Mouse (Mus musculus) liver, embryonic 11.5 days (tissue): Measurements from ENCODE around the gene Wnt3. TPM values are rescaled to one million over a fixed set of nuclear protein-coding genes. Genes with fewer than 3 reads are reported as not detected.

ENCODE experiments used
- ATAC-seq: fragments of 200-750 bp; cut with Nextera tagmentation; replicated peaks from 2 replicates; pipeline ENCODE4 v1.8.0; 2017; ENCODE audit warnings: moderate number of reproducible peaks, mild to moderate bottlenecking, moderate TSS enrichment, moderate library complexity; ENCODE audit not compliant: low FRiP score
- DNase-seq: peaks from one replicate; pipeline ENCODE4 v3.0.0-alpha.2; 2017; ENCODE audit warnings: low spot score
- H3K27ac ChIP-seq: fragments of 300-500 bp; sonication (generic); 2 replicates; pipeline ENCODE4 v1.5.1; 2014; ENCODE audit warnings: mild to moderate bottlenecking, low read depth, low read length, control low read depth
- H3K27me3 ChIP-seq: fragments of 300-500 bp; sonication (generic); replicated peaks from 2 replicates; pipeline ENCODE4 v1.6.1; 2014; ENCODE audit warnings: low read length, mixed read lengths; ENCODE audit not compliant: control insufficient read depth, insufficient read depth
- H3K36me3 ChIP-seq: fragments of 300-500 bp; sonication (generic); 2 replicates; pipeline ENCODE4 v1.6.1; 2014; ENCODE audit warnings: mild to moderate bottlenecking, low read length, moderate library complexity, mixed read lengths; ENCODE audit not compliant: control insufficient read depth, insufficient read depth
- H3K4me1 ChIP-seq: fragments of 300-500 bp; sonication (generic); replicated peaks from 2 replicates; pipeline ENCODE4 v1.6.1; 2014; ENCODE audit warnings: low read length, mixed read lengths; ENCODE audit not compliant: control insufficient read depth, insufficient read depth
- H3K4me2 ChIP-seq: fragments of 300-500 bp; sonication (generic); 2 replicates; pipeline ENCODE4 v1.6.1; 2014; ENCODE audit warnings: mild to moderate bottlenecking, control low read depth, moderate library complexity
- H3K4me3 ChIP-seq: fragments of 300-500 bp; sonication (generic); 2 replicates; pipeline ENCODE4 v1.5.1; 2014; ENCODE audit warnings: low read depth, low read length, control low read depth
- H3K9ac ChIP-seq: fragments of 300-500 bp; sonication (generic); 2 replicates; pipeline ENCODE4 v1.6.1; 2014; ENCODE audit warnings: low read depth, low read length, control low read depth
- H3K9me3 ChIP-seq: fragments of 300-500 bp; sonication (generic); 2 replicates; pipeline ENCODE4 v1.6.1; 2016; ENCODE audit warnings: low read length, inconsistent platforms, mixed read lengths; ENCODE audit not compliant: control insufficient read depth
- WGBS: fragments of 180-500 bp; shearing (Covaris S2); extraction: QIAGEN DNeasy Blood & Tissue Kit; methylation state at CpG from one replicate; pipeline ENCODE4 v1.1.7; 2014; 5-methylcytosine and 5-hydroxymethylcytosine counted together
- polyA plus RNA-seq: library from polyadenylated mRNA; unstranded; fragments of >200 nt; fragmentation: Nextera tagmentation; extraction: Ambion mirVana; gene quantifications from 2 replicates; pipeline ENCODE4 v1.2.1, GENCODE M21; 2014

Gene Wnt3
- polyA plus RNA-seq, 1 experiment from 2014 or later, result 0.47 TPM

- Histone ChIP-seq H3K9me3 (peaks cover 2% of the 10 kb centered on the region; the same call in 1 of the 2 replicates), H3K9ac (no peak overlapping the region), H3K27me3 (peaks cover 15% of the 10 kb centered on the region), H3K4me1 (no peaks in the 10 kb centered on the region), H3K36me3 (no peaks in the 10 kb centered on the region), H3K4me2 (no peak overlapping the region), H3K27ac (no peak overlapping the region), H3K4me3 (no peak overlapping the region)
- DNase-seq (no peak), ATAC-seq (no peak)
- WGBS, result 57% methylated on average over 6 of the region's 6 CpGs
Measured at GRCm38 (mm10) chr11:103764601-103765000, 9.3 kb upstream of the Wnt3 start.

GRCm38 (mm10) chr11:103765556-103766011, 8.4 kb upstream of the Wnt3 start:
- peaks cover 2% of the 10 kb centered on the region; the same call in 1 of the 2 replicates for H3K9me3 ChIP-seq
- H3K4me1 ChIP-seq, result no peaks in the 10 kb centered on the region
- no peak overlapping the region for H3K9ac ChIP-seq
- 39% methylated on average over 6 of the region's 6 CpGs for WGBS
- H3K36me3 ChIP-seq, result no peaks in the 10 kb centered on the region
- DNase-seq (no peak), ATAC-seq (no peak)
- no peak overlapping the region for H3K4me3 ChIP-seq
- no peak overlapping the region for H3K4me2 ChIP-seq
- H3K27me3 ChIP-seq, result peaks cover 23% of the 10 kb centered on the region
- H3K27ac ChIP-seq, result no peak overlapping the region

DNA sequence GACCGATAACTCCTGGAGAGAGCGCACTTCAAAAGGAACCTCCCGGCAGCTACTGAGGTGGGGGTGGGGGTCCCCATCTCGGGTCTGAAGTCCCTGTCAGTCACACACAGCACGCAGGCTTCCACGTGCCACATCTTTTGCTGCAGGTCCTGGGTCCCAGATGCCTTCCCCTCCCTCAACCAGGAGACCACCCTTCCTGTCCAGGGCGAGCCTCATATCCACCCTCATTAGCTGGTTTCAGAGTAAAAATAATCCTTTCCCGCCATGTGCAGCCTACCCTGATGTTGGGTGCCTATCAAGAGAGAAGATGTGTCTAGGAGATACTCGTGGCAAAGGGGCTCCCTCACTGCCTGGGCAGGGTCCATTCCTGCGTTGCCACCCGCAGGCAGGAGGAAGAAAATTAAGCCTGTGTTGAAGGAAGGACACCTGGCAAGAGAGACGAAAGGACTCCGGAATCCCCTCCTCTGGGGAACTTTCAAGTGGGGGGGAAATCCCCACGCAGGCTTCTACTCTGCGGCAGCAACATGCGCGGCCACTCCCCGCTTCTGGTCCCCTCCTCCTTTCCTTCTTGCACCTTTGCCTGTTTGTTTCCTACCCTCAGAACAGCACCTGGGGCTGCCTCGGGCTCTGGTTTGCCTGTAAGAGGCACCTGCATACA, 2.7 kb upstream of the Wnt3 start:
- 3% methylated on average over 19 of the region's 19 CpGs for WGBS
- no peaks in the 10 kb centered on the region for H3K4me1 ChIP-seq
- H3K27me3 ChIP-seq, result peaks cover 72% of the 10 kb centered on the region
- no peaks in the 10 kb centered on the region for H3K9me3 ChIP-seq
- no peak overlapping the region for H3K27ac ChIP-seq
- H3K4me3 ChIP-seq, result no peak overlapping the region
- H3K4me2 ChIP-seq, result no peak overlapping the region
- no peak overlapping the region for H3K9ac ChIP-seq
- no peaks in the 10 kb centered on the region for H3K36me3 ChIP-seq
- ATAC-seq (no peak), DNase-seq (no peak)

DNA sequence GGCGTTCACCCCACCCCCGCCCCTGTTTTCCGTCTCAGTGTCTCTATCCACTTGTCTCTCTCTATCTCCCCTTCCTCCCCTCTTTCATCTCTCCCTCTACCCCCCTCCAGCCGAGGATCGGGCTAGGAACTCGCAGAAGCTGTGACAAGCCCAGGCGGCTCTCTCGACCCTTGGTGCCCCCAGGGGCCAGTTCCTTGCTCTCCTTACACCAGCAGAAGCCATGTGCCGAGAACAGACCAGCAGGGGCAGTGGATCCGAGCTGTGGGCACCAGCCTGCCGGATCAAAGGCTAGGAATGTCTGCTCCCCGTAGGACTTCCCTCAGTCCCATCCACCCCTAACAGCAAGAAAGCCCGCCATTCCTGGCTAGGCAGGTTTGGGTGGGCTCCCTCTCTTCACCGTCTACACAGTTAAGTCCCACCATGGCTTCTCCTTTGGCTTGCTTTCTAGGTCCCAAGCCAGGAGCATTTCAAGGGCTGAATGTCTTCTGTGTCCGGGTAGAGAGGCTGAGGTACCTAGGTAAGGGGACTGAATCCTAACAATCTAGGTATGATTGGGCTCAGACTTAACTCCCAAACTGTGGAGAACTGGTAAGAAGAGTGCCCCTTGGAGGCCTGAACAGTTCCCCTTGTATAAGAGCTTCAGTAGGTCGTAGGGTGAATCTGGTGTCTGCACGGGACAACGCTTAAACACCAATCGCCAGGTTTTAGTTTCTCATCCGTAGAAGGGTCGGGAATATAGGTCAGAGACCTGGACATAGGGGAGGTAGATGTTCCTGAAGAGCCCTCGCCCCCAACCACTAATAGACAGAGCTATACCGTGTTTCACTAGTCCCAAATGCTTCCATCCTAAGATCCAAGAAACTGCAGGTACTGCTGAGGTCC, 1.2 kb upstream of the Wnt3 start:
- no peak for DNase-seq
- H3K36me3 ChIP-seq, result no peaks in the 10 kb centered on the region

DNA sequence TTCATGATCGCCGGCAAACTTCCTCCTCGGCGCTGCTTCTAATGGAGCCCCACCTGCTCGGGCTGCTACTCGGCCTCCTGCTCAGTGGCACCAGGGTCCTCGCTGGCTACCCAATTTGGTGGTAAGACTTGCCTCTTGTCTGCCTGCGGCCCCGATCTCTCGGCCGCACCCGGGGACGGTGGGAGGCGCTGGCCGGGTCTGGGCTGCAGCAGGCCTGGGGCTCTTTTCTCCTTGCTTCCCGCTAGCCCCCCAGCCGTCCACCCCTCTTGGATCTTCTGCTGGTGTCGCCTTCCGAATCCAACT, 229 bp downstream of the Wnt3 start:
- Histone ChIP-seq H3K36me3 (no peaks in the 10 kb centered on the region), H3K27ac (no peak overlapping the region), H3K4me2 (peak overlapping the region; percentile 56), H3K9ac (no peak overlapping the region), H3K4me3 (peak overlapping the region; percentile 34), H3K27me3 (peaks cover 81% of the 10 kb centered on the region), H3K9me3 (no peaks in the 10 kb centered on the region), H3K4me1 (no peaks in the 10 kb centered on the region)
- ATAC-seq (no peak), DNase-seq (no peak)
- 1% methylated on average over 19 of the region's 19 CpGs for WGBS

More for the DNA sequence above, 1.2 kb upstream of the Wnt3 start:
- 2% methylated on average over 23 of the region's 23 CpGs for WGBS
- Histone ChIP-seq H3K4me2 (peak overlapping the region; percentile 56; the same call in 1 of the 2 replicates), H3K4me3 (no peak overlapping the region), H3K27ac (no peak overlapping the region), H3K9me3 (no peaks in the 10 kb centered on the region), H3K4me1 (no peaks in the 10 kb centered on the region), H3K27me3 (peaks cover 82% of the 10 kb centered on the region), H3K9ac (no peak overlapping the region)
- ATAC-seq, result no peak

- Histone ChIP-seq H3K9ac (no peak overlapping the region), H3K4me1 (no peaks in the 10 kb centered on the region), H3K4me3 (no peak overlapping the region), H3K9me3 (no peaks in the 10 kb centered on the region), H3K36me3 (no peaks in the 10 kb centered on the region), H3K27me3 (peaks cover 26% of the 10 kb centered on the region), H3K27ac (no peak overlapping the region), H3K4me2 (no peak overlapping the region)
- no peak for ATAC-seq
- WGBS, result 55% methylated on average over 9 of the region's 9 CpGs
- DNase-seq, result no peak
Measured at GRCm38 (mm10) chr11:103780152-103780551, 6.2 kb downstream of the Wnt3 start.

GRCm38 (mm10) chr11:103789951-103790350, 16.0 kb downstream of the Wnt3 start:
- no peak for ATAC-seq
- Histone ChIP-seq H3K4me2 (no peak overlapping the region), H3K27me3 (peaks cover 21% of the 10 kb centered on the region), H3K4me3 (no peak overlapping the region), H3K36me3 (no peaks in the 10 kb centered on the region), H3K4me1 (no peaks in the 10 kb centered on the region), H3K27ac (no peak overlapping the region), H3K9me3 (no peaks in the 10 kb centered on the region), H3K9ac (no peak overlapping the region)
- no peak for DNase-seq
- 66% methylated on average over 5 of the region's 5 CpGs for WGBS

GRCm38 (mm10) chr11:103801128-103801527, 27.2 kb downstream of the Wnt3 start:
- no peak overlapping the region for H3K9ac ChIP-seq
- H3K4me3 ChIP-seq, result no peak overlapping the region
- H3K4me1 ChIP-seq, result no peaks in the 10 kb centered on the region
- no peaks in the 10 kb centered on the region for H3K36me3 ChIP-seq
- DNase-seq, result no peak
- no peak overlapping the region for H3K4me2 ChIP-seq
- H3K27ac ChIP-seq, result no peak overlapping the region
- no peak for ATAC-seq
- no peaks in the 10 kb centered on the region for H3K9me3 ChIP-seq
- H3K27me3 ChIP-seq, result peaks cover 13% of the 10 kb centered on the region
- 68% methylated on average over 9 of the region's 9 CpGs for WGBS
